Mouse (Mus musculus) gastrocnemius, postnatal 25 days (tissue): ENCODE measurements around the gene Rmdn2. TPM values are rescaled to one million over a fixed set of nuclear protein-coding genes. Genes with fewer than 3 reads are reported as not detected.
A peak's percentile ranks its signal among the peaks of the same experiment; 100 is the strongest.

Experiments
- DNase-seq: peaks from one replicate; pipeline ENCODE4 v3.0.0; 2022
- total RNA-seq, 2 experiments: library from RNA; stranded (reverse); gene quantifications; 1 replicate in 1 of 2; 2 replicates in 1 of 2; pipeline ENCODE4 v1.2.3; 2021

Gene Rmdn2
- total RNA-seq, 2 experiments from 2014 or later = 8.7 to 9.8 TPM

- DNase-seq = no peak
Observed at GRCm38 (mm10) chr17:79615897-79616296, 4.2 kb downstream of the Rmdn2 start.

GRCm38 (mm10) chr17:79616621-79617020 is 5.0 kb downstream of the Rmdn2 start:
- no peak for DNase-seq

- DNase-seq = no peak
Observed at GRCm38 (mm10) chr17:79618455-79618854, 6.8 kb downstream of the Rmdn2 start.

GRCm38 (mm10) chr17:79618984-79619383 is 7.3 kb downstream of the Rmdn2 start:
- DNase-seq = no peak

GRCm38 (mm10) chr17:79622050-79622449 is 10.4 kb downstream of the Rmdn2 start:
- no peak for DNase-seq

- DNase-seq = no peak
Observed at GRCm38 (mm10) chr17:79622574-79622973, 10.9 kb downstream of the Rmdn2 start.

DNA sequence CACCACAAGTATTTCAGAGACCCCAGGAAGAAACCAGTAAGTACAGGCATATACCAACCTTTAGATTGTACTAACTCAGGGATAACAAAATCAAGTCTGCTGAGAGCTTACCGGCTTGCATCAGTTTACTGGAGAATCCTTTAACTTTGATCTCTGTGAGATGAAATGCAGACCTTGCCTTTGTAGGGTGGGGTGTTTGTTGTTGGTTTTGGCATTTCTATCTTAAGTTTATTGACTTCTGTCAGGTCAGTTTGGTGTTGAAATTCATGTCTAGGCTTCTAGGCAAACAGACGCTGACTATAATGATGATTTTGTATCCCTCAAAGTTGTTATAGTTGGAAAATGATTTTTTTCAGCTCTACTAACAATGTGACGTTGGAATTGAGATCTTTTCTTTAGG is 12.2 kb downstream of the Rmdn2 start:
- no peak for DNase-seq

DNA sequence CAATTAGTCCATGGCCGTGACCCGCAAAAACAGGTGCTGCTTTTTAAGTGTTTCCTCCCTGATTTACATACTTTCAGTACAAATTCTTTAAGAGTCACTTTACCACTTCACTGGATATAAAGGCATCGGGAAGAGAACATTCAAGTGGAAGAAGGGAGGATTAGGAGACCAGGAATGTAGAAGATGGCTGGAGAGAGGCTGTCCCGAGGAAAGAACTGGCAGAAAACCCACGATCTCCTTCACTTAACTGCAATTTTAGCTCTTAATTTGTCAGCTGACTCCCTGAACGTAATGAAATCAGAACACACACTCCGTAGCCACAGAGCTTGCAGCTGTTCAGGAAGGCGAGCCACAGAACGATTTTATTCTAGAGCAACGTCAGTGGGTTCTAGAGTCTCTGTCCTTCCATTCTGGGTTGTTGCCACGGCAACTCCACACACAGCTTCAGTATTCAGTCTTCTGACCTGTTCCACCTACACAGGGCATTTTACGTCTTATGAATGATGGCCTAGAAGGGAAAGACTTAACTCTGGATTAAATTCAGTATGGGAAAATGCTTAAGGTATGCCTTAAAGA is 14.7 kb downstream of the Rmdn2 start:
- DNase-seq = no peak

- no peak for DNase-seq
Observed at GRCm38 (mm10) chr17:79649893-79650292, 38.2 kb downstream of the Rmdn2 start.

GRCm38 (mm10) chr17:79650297-79650696 is 38.6 kb downstream of the Rmdn2 start:
- no peak for DNase-seq

DNA sequence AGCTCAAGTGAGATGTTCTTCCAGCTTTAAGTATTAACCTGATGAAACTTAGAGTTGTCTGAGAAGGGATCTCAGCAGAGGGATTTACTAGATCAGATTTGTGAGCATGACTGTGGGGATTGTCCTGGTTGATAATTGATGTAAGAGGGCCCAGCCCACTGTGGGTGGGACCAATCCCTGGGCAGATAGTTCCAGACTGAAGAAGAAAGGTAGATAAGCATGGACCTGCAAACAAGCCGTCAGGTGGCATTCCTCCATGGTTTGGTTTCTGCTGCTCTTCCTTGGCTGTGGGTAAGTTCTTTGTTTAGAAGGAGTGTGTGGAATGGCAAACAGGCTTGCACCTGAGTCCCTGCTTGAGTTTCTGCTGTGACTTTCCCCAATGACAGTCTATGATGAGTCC is 41.5 kb downstream of the Rmdn2 start:
- DNase-seq = no peak

- no peak for DNase-seq
Observed at GRCm38 (mm10) chr17:79654187-79654586, 42.5 kb downstream of the Rmdn2 start.

DNA sequence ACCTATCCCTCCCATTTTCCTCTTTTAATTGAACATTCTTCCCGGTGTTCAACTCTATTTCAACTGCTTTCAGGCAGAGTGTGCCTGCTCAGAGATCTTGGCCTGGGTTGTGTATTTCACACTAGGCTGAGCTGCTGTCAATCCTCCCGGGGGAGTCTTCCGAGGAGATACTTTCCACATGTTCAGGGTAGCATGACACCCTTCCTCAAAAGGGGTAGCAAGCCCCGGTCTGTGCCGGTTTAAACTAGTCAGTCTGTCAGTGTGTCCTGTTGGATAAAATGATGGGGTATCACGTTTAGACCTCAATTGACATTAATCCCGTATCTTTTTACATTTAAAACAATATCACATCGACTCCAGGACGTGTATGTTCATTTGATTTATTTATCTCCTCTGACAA is 46.1 kb downstream of the Rmdn2 start:
- no peak for DNase-seq

DNA sequence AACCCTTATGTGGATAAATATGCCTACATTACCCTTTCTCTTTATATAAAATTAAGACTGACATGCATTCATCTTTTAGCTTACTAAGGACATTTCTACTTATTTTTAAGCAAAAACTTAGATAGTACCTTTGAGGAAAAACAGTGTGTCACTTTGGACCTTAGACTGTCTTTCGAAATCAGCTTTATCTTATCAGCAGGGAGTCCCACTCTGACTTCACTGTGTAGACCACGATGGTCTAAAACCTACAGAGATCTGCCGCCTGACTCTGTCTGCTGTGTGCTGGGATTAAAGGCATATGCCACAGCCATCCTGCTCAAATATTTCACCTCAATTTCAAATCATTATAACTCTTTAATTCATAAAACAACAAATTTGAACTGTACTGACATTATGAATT is 46.8 kb downstream of the Rmdn2 start:
- DNase-seq = no peak

DNA sequence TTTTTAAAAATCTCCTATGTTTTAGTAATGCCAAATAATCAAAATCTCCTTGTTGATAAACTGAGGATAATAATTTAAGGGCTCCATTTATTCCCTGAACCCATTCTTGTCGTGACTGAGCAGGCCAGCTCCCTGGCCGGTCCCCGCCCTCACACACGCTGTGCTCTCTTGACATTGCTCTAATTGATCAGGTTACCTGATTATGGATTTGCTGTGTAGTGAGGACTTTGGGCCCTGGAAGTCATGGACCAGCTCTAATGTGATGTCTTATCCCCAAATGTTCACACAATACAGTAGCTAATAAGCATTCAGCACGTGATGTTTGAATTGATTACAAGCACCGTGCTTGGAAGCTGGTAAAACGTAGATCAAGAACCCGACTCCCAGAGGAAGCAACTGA is 47.2 kb downstream of the Rmdn2 start:
- no peak for DNase-seq

GRCm38 (mm10) chr17:79661387-79661786 is 49.7 kb downstream of the Rmdn2 start:
- peak; percentile 8 for DNase-seq

DNA sequence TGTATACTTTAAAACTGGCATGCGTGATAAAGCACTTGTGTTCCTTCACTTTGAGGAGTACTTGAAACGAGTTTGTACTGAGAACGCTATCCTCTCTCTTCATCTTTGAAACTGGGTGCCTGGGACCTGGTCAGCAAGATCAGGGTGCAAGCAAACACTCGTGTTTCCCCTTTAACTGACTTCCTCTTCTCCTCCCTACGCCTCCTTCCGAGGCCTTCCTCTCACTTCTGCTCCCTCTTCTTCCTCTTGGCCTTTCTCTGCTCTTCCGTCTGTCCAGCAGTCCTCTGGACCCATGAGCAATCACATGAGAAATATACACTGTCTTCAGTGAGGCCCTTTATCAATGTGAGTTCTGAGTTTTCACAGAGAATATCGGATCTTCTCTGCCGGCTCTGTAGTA is 50.2 kb downstream of the Rmdn2 start:
- no peak for DNase-seq

DNA sequence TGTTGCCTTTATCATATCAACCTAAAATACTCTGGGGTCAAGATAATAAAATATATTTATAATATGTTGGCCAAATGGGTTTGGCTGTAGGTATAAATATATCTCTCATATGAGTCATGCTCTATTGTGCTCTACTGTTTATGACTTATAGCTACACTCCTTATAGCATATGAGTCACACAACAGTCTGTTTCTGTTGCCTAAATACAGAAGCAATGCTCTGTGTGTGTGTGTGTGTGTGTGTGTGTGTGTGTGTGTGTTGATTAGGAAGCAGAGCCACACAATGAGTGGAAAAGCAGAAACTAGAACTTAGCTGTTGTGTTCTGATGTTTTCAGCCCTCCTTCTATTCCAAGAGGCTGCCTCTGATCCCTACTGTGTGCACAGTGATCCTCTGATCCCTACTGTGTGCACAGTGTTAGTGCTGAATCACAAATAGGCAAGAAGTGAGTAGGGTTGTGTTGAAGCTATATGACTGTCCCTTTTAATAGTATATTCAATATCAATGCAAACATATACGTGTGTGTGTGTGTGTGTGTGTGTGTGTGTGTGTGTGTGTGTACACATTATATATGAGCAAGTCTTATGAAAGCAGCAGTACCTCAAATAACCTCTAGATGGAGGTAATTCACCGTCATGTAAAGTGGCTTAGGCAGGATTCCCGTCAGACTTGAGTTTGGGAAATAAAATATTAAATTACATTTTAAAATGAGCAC is 51.9 kb downstream of the Rmdn2 start:
- DNase-seq = no peak

GRCm38 (mm10) chr17:79664106-79664417 is 52.4 kb downstream of the Rmdn2 start:
- DNase-seq = no peak

GRCm38 (mm10) chr17:79670837-79671236 is 59.2 kb downstream of the Rmdn2 start:
- no peak for DNase-seq

GRCm38 (mm10) chr17:79695106-79695505 is 83.4 kb downstream of the Rmdn2 start:
- no peak for DNase-seq

GRCm38 (mm10) chr17:79695541-79695940 is 83.9 kb downstream of the Rmdn2 start:
- no peak for DNase-seq

GRCm38 (mm10) chr17:79699197-79699596 is 87.5 kb downstream of the Rmdn2 start:
- no peak for DNase-seq

DNA sequence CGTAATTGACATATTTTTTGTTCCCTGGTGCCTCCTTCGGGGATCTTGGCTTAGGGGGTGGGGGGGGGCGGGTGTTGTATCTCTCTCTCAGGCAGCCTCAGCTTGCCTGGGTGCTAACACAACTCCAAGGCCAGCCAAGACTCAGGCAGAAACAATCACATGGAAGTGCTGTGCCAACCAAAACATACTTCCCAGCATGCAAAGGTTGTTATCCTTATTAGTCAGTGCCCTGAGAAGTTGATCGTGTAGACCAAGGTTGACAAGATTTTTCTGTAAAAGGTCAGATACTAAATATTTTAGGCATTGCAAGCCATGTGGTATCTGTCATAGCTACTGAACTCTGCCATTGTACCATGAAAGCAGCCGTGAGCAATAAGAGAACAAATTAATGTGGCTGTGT is 89.2 kb downstream of the Rmdn2 start:
- DNase-seq = no peak
